Mouse (Mus musculus) limb, embryonic 13.5 days (tissue): Measurements from ENCODE around the gene Arhgap31. TPM values are rescaled to one million over a fixed set of nuclear protein-coding genes. Genes with fewer than 3 reads are reported as not detected.

Experiments used
- ATAC-seq: fragments of 200-750 bp; cut with Nextera tagmentation; 2 replicates; pipeline ENCODE4 v1.8.0; 2017; ENCODE audit warnings: low read depth, moderate number of reproducible peaks, moderate TSS enrichment; ENCODE audit not compliant: low FRiP score
- H3K27ac ChIP-seq: fragments of 300-500 bp; sonication (generic); 2 replicates; pipeline ENCODE4 v1.5.1; 2015; ENCODE audit warnings: inconsistent platforms, mild to moderate bottlenecking, moderate library complexity
- H3K27me3 ChIP-seq: fragments of 300-500 bp; sonication (generic); 2 replicates; pipeline ENCODE4 v1.6.1; 2015; ENCODE audit warnings: mild to moderate bottlenecking, inconsistent platforms
- H3K36me3 ChIP-seq: fragments of 300-500 bp; sonication (generic); 2 replicates; pipeline ENCODE4 v1.6.1; 2015; ENCODE audit warnings: inconsistent platforms, mild to moderate bottlenecking, moderate library complexity
- H3K4me1 ChIP-seq: fragments of 300-500 bp; sonication (generic); 2 replicates; pipeline ENCODE4 v1.6.1; 2015; ENCODE audit warnings: inconsistent platforms
- H3K4me2 ChIP-seq: fragments of 300-500 bp; sonication (generic); replicated peaks from 2 replicates; pipeline ENCODE4 v1.6.1; 2015; ENCODE audit warnings: inconsistent platforms, mild to moderate bottlenecking, moderate library complexity
- H3K4me3 ChIP-seq: fragments of 300-500 bp; sonication (generic); 2 replicates; pipeline ENCODE4 v1.5.1; 2015; ENCODE audit warnings: moderate library complexity, mild to moderate bottlenecking, inconsistent platforms
- H3K9ac ChIP-seq: fragments of 300-500 bp; sonication (generic); 2 replicates; pipeline ENCODE4 v1.6.1; 2015; ENCODE audit warnings: mild to moderate bottlenecking, inconsistent platforms
- H3K9me3 ChIP-seq: fragments of 300-500 bp; sonication (generic); 2 replicates; pipeline ENCODE4 v1.6.1; 2016; ENCODE audit warnings: inconsistent platforms
- WGBS: fragments of 180-500 bp; shearing (Covaris S2); methylation state at CpG from one replicate; pipeline ENCODE4 v1.1.7; 2015; 5-methylcytosine and 5-hydroxymethylcytosine counted together
- polyA plus RNA-seq: library from polyadenylated mRNA; unstranded; fragments of >200 nt; fragmentation: Nextera tagmentation; extraction: Ambion mirVana; gene quantifications from 2 replicates; pipeline ENCODE4 v1.2.1, GENCODE M21; 2015

Arhgap31 gene
- polyA plus RNA-seq: 13.3 and 14.5 TPM in 2 replicates

DNA sequence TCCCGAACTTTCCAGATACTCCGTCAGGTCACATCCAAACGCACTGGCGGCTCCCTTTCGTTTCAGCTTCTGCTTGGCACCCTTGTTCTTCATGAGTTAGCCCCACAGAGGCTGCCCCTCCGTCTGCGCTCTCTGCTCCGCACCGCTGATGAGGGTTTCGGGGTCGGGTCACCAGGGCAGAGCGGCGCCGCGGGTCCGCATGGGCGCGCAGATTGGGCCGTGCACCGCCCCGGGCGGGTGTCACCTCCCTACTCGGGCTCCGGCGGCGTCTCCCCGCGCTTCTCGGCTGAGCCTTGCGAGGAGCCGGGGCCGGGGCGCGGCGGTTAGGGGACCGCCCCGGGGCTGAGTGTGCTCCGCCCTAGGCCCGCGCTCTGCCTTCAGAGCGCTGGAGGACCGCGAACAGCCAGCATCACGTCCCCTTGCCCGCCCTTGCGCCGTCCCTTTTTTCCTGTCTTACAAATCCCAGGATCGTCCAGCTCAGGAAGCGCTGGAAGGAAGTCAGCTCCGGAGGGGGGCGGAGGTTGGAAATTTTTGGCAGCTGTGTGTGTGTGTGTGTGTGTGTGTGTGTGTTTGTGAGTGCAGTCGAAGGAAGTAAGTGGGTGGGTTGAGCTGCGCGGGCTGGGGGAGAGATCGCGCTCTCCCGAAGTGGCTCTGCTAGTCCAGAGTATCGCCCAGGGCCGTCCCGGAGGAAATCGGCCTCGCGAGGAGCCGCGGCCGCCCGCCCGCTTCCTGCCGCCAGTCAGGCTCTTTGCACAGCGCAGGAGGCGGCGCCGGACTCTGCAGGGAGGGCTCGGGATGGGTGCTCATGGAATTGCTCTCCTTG lies at the start of gene Arhgap31:
TSS of gene Arhgap31 (minus strand) at position 694 of the 823 bp plus-strand sequence.
- H3K27me3 ChIP-seq: no peaks in the 10 kb centered on the region
- ATAC-seq: peak; percentile 89
- no peaks in the 10 kb centered on the region for H3K9me3 ChIP-seq
- H3K4me2 ChIP-seq: peak within 1 kb of the TSS; percentile 71
- under 1% methylated on average over 74 of the region's 74 CpGs for WGBS
- H3K9ac ChIP-seq: peak within 1 kb of the TSS; percentile 87
- peak within 1 kb of the TSS; percentile 73 for H3K4me3 ChIP-seq
- peak within 1 kb of the TSS; percentile 95 for H3K27ac ChIP-seq
- no peaks in the 10 kb centered on the region for H3K36me3 ChIP-seq
- peaks cover 31% of the 10 kb centered on the region for H3K4me1 ChIP-seq

DNA sequence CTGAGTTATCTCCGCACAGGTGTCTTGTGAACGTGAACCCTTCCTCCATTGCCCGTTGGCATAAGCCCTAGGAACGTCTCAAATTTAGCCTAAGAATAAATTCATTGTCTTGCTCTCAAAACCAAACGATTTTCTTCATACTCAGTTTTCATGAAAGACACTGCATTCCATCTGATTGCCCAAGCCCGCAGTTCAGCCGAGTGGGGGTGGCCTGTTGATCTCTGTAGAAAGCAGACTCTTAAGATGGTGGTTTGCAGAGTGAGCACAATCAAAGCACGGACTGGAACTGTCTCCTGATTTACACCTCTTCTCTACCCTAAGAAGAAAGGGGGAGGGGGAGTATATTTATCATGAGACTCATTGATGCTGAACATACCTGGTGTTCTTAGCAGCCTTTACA lies 49.3 kb upstream of the Arhgap31 start:
- ATAC-seq: no peak
- no peak overlapping the region for H3K9ac ChIP-seq
- no peak overlapping the region for H3K27ac ChIP-seq
- 90% methylated on average over 8 of the region's 8 CpGs for WGBS
- H3K27me3 ChIP-seq: no peaks in the 10 kb centered on the region
- no peak overlapping the region for H3K4me3 ChIP-seq
- H3K4me2 ChIP-seq: no peak overlapping the region
- H3K9me3 ChIP-seq: no peaks in the 10 kb centered on the region
- peaks cover 24% of the 10 kb centered on the region for H3K4me1 ChIP-seq
- peaks cover 67% of the 10 kb centered on the region for H3K36me3 ChIP-seq

- Histone ChIP-seq H3K4me2 (no peak overlapping the region), H3K4me1 (peaks cover 24% of the 10 kb centered on the region), H3K9ac (no peak overlapping the region), H3K36me3 (peaks cover 64% of the 10 kb centered on the region), H3K9me3 (no peaks in the 10 kb centered on the region; the same call in 1 of the 2 replicates), H3K27me3 (no peaks in the 10 kb centered on the region), H3K27ac (no peak overlapping the region), H3K4me3 (no peak overlapping the region)
- WGBS: 67% methylated on average over 5 of the region's 5 CpGs
- no peak for ATAC-seq
These were observed 48.9 kb upstream of the Arhgap31 start for GRCm38 (mm10) chr16:38761972-38762371.

GRCm38 (mm10) chr16:38760834-38761375 lies 47.8 kb upstream of the Arhgap31 start:
- no peak overlapping the region for H3K4me2 ChIP-seq
- H3K9me3 ChIP-seq: no peaks in the 10 kb centered on the region; the same call in 1 of the 2 replicates
- no peak for ATAC-seq
- WGBS: 56% methylated on average over 6 of the region's 6 CpGs
- H3K4me3 ChIP-seq: no peak overlapping the region
- no peaks in the 10 kb centered on the region for H3K27me3 ChIP-seq
- no peak overlapping the region for H3K27ac ChIP-seq
- H3K9ac ChIP-seq: no peak overlapping the region
- H3K36me3 ChIP-seq: peaks cover 58% of the 10 kb centered on the region
- H3K4me1 ChIP-seq: peaks cover 28% of the 10 kb centered on the region

DNA sequence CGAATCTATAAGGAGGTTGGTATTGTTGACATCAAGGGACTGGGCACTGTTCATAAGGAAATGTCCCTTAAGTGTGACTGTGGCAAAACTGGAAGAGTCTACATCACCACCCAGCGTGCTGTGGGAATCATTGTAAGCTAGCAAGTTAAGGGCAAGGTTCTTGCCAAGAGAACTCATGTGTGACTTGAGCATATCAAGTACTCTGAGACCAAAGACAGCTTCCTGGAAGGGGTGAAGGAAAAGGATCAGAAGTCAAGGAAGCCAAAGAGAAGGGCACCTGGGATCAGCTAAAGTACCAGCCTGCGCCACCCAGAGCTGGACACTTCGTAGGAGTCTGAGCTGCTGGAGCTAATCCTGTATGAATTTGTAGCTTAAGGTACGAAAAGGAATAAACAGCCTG lies 47.2 kb upstream of the Arhgap31 start:
- H3K27me3 ChIP-seq: no peaks in the 10 kb centered on the region
- H3K9me3 ChIP-seq: no peaks in the 10 kb centered on the region; the same call in 1 of the 2 replicates
- H3K9ac ChIP-seq: no peak overlapping the region
- peaks cover 56% of the 10 kb centered on the region for H3K36me3 ChIP-seq
- H3K27ac ChIP-seq: no peak overlapping the region
- H3K4me3 ChIP-seq: no peak overlapping the region
- WGBS: 92% methylated on average over 5 of the region's 5 CpGs
- peaks cover 35% of the 10 kb centered on the region for H3K4me1 ChIP-seq
- no peak for ATAC-seq
- H3K4me2 ChIP-seq: no peak overlapping the region

DNA sequence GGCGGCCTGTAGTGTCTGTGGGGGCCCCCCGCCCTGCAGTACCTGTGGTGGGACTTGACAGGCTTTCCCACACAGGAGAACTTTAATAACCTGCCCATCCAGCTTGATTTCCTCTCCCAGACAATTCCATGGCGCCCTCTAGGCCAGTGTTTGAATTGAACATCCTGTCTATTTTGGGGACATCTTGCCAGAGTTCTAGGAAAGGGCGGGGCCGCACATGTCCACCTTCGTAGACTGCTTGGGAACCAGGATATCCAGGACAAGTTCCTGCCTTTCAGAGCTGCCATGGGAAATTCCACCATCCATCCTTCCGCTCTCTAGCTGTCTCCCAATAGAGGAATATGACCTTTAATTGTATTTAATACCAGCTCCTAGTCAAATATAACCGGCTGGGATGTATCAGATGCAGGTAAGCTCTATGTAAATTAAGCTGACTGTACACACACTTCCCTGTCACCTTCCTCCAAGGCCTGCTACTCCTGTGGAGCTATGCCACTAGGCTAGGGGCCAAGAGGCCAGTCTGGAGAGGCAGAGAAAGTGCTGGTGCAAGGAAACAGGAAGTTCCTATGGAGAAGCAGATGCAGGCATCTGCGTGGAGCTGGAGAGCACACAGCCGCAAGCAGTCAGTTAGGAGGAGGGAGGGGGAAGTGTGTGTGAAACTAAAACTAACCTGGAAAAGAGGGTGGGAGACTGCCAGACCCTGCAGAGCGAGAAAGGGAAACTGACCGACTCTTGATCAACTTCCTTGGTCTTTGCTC lies 45.2 kb upstream of the Arhgap31 start:
- Histone ChIP-seq H3K27ac (peak overlapping the region; percentile 6; the same call in 1 of the 2 replicates), H3K4me3 (no peak overlapping the region), H3K4me1 (peaks cover 38% of the 10 kb centered on the region), H3K9ac (no peak overlapping the region), H3K36me3 (peaks cover 52% of the 10 kb centered on the region), H3K27me3 (no peaks in the 10 kb centered on the region), H3K9me3 (no peaks in the 10 kb centered on the region; the same call in 1 of the 2 replicates), H3K4me2 (no peak overlapping the region)
- 74% methylated on average over 12 of the region's 12 CpGs for WGBS
- ATAC-seq: no peak

- no peak overlapping the region for H3K9ac ChIP-seq
- no peaks in the 10 kb centered on the region for H3K27me3 ChIP-seq
- no peak overlapping the region for H3K4me3 ChIP-seq
- H3K9me3 ChIP-seq: no peaks in the 10 kb centered on the region; the same call in 1 of the 2 replicates
- WGBS: 92% methylated on average over 19 of the region's 19 CpGs
- peaks cover 44% of the 10 kb centered on the region for H3K4me1 ChIP-seq
- H3K36me3 ChIP-seq: peaks cover 46% of the 10 kb centered on the region
- no peak overlapping the region for H3K4me2 ChIP-seq
- ATAC-seq: no peak
- no peak overlapping the region for H3K27ac ChIP-seq
These were observed 44.6 kb upstream of the Arhgap31 start for GRCm38 (mm10) chr16:38757626-38758025.

DNA sequence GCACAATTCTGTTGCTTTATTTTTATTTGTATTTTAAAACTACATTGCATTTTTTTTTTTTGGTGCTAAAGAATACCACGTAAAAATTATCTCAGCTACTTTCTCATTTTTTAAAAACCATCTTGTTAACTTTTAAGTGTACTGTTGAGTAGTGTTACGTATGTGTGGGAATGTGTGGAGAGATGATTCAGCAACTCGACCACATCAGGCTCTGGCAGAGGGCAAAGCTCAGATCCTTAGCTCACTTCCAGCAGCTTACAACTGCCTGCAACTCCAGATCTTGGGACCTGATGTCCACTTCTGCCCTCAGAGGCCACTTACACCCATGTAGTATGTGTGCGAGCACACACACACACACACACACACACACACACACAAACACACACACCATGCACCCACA lies 43.5 kb upstream of the Arhgap31 start:
- H3K36me3 ChIP-seq: peaks cover 40% of the 10 kb centered on the region
- no peak overlapping the region for H3K4me2 ChIP-seq
- H3K27me3 ChIP-seq: no peaks in the 10 kb centered on the region
- no peak overlapping the region for H3K27ac ChIP-seq
- ATAC-seq: no peak
- no peaks in the 10 kb centered on the region; the same call in 1 of the 2 replicates for H3K9me3 ChIP-seq
- peaks cover 47% of the 10 kb centered on the region for H3K4me1 ChIP-seq
- no peak overlapping the region for H3K9ac ChIP-seq
- no peak overlapping the region for H3K4me3 ChIP-seq
- 62% methylated on average over 4 of the region's 4 CpGs for WGBS

GRCm38 (mm10) chr16:38756177-38756503 lies 43.1 kb upstream of the Arhgap31 start:
- Histone ChIP-seq H3K27ac (peak overlapping the region; percentile 33; the same call in 1 of the 2 replicates), H3K9me3 (no peaks in the 10 kb centered on the region; the same call in 1 of the 2 replicates), H3K4me2 (0 out of 2 replicates have a peak overlapping the region, but pooled peaks have one; percentile 21), H3K9ac (no peak overlapping the region), H3K27me3 (no peaks in the 10 kb centered on the region), H3K4me3 (no peak overlapping the region), H3K36me3 (peaks cover 40% of the 10 kb centered on the region), H3K4me1 (peaks cover 49% of the 10 kb centered on the region)
- 17% methylated on average over 5 of the region's 5 CpGs for WGBS
- ATAC-seq: no peak

GRCm38 (mm10) chr16:38755452-38756176 lies 42.5 kb upstream of the Arhgap31 start:
- Histone ChIP-seq H3K4me2 (0 out of 2 replicates have a peak overlapping the region, but pooled peaks have one; percentile 21), H3K9ac (no peak overlapping the region), H3K27ac (peak overlapping the region; percentile 33; the same call in 1 of the 2 replicates), H3K27me3 (no peaks in the 10 kb centered on the region), H3K9me3 (no peaks in the 10 kb centered on the region; the same call in 1 of the 2 replicates), H3K4me1 (peaks cover 50% of the 10 kb centered on the region), H3K36me3 (peaks cover 35% of the 10 kb centered on the region), H3K4me3 (no peak overlapping the region)
- no peak for ATAC-seq
- 34% methylated on average over 7 of the region's 7 CpGs for WGBS

DNA sequence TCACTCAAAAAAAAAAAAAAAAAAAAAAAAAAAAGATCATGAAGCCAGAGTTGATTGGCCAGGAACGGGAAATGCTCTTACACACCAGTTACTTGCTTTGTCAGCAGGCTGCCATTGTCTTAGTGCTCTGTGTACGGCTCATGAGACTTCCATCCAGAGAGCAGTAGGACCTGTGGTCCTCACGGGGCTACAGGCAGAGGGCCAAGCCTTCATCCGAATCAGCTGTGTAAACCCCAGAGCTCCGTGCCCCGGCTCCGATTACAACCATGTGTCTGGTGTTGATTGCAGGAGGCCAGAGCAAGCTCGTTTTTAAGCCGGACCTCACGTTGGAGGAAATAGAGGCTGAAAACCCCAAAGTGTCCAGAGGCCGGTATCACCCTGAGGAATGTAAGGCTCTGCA lies 40.6 kb upstream of the Arhgap31 start:
- peak; percentile 72 for ATAC-seq
- 11% methylated on average over 11 of the region's 11 CpGs for WGBS
- no peaks in the 10 kb centered on the region for H3K27me3 ChIP-seq
- peaks cover 49% of the 10 kb centered on the region for H3K4me1 ChIP-seq
- H3K36me3 ChIP-seq: peaks cover 18% of the 10 kb centered on the region
- H3K9ac ChIP-seq: no peak overlapping the region
- no peaks in the 10 kb centered on the region; the same call in 1 of the 2 replicates for H3K9me3 ChIP-seq
- no peak overlapping the region for H3K4me2 ChIP-seq
- no peak overlapping the region for H3K4me3 ChIP-seq
- H3K27ac ChIP-seq: no peak overlapping the region
